Mouse (Mus musculus) cerebellum, adult 18-20 months (tissue): ENCODE measurements at regions not wholly inside any gene's neighbourhood (a gene's known extent, or its start where the extent isn't known, plus 50 kb on each side); places are given as distances from the start of the nearest gene placed in this dataset.

Experiments
- DNase-seq, 2 experiments: peaks; one replicate each; pipeline ENCODE4 v3.0.0; 2021

- no peak for DNase-seq
Observed at GRCm38 (mm10) chr13:72809226-72809625, 180.6 kb downstream of the Irx2 start.

- no peak for DNase-seq
Observed at GRCm38 (mm10) chr13:72810626-72811025, 182.0 kb downstream of the Irx2 start.

DNA sequence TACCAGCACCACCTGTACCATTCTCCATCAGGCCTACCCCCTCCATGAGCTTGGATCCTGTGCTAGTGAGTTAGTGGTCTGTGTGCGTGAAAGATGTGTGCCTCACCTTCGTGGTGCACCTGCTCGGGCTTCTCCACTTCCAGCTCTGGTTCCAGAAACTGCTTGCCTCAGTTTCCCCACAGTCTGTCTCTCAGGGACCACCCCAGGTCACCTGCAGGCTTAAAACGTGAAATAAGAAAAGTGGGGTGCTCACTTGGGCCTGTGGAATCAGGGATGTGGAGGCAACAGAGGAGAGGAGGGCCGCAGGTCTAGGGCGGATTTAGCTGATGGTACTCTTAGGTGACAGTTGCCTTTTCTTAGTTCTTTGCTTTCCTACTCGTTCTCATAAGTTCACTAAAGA lies 186.0 kb downstream of the Irx2 start:
- DNase-seq: no peak

GRCm38 (mm10) chr13:72815236-72815932 lies 186.8 kb downstream of the Irx2 start:
- DNase-seq: no peak

- no peak for DNase-seq
Observed at GRCm38 (mm10) chr13:72815933-72816553, 187.4 kb downstream of the Irx2 start.

DNA sequence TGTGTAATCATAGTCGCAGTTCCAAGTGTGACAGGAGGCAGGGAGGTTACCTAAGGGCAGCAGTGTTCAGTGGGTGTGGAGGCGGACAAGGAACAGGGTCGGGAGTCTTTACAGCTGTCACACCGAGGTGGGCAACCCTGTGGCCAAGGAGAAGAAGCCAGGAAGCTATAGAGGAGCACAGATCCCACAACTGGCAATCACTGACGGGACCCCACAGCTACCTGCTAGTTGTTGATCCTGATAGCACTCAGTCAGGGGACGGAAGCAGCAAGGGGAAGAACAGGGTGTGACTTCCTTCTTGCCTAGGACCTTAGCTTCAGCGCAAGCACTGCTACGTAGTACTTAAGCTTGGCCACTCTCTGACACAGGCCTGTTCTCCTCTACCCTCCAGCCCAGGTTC lies 188.2 kb downstream of the Irx2 start:
- DNase-seq: no peak

- DNase-seq: no peak
Observed at GRCm38 (mm10) chr13:72817521-72817920, 188.9 kb downstream of the Irx2 start.

- DNase-seq: no peak
Observed at GRCm38 (mm10) chr13:72817930-72818329, 189.3 kb downstream of the Irx2 start.

- DNase-seq: no peak
Observed at GRCm38 (mm10) chr13:72826613-72827012, 198.0 kb downstream of the Irx2 start.

GRCm38 (mm10) chr13:72829331-72829730 lies 200.7 kb downstream of the Irx2 start:
- DNase-seq: no peak

DNA sequence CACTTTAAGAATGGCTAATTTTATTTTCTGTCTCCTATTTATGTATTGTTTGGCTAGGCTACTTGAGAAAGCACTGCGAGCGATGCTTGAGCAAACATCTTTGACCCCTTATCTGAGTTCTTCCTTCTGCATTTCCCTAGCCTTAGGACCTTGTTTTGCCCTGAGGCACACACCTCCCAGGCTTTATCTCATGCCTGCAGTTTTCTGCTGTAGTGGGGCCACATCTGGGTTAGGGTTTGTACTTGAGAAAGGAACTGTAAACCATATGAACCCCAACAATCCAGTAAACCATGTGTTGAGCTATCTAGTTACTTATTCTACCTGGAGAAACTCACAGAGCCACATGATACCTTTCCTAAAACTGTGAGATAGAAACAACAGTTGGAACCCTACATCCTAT lies 204.7 kb downstream of the Irx2 start:
- no peak for DNase-seq

- DNase-seq: no peak
Observed at GRCm38 (mm10) chr13:72837016-72837415, 208.4 kb downstream of the Irx2 start.

- DNase-seq: no peak
Observed at GRCm38 (mm10) chr13:72848097-72848496, 219.5 kb downstream of the Irx2 start.

GRCm38 (mm10) chr13:72849841-72850240 lies 221.2 kb downstream of the Irx2 start:
- no peak for DNase-seq

DNA sequence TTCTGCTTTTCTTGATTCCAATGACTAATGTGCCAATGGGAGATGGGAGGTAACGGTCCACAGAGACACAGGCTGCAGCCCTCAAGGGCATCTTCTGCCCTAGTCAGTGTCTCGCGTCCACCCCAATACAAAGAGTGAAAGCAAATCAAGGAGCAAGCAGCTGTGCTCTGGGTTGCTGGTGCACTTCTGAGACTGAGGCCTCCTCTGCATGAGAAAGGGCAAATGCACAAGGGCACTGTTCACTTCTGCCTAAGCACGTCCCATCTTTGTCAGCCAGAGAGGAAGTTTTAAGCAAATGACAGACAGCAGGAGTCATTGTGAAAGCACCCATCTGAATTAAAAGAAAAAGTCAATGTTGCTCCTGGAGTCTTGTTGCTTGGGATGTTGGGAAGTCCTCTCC lies 224.3 kb downstream of the Irx2 start:
- no peak for DNase-seq

DNA sequence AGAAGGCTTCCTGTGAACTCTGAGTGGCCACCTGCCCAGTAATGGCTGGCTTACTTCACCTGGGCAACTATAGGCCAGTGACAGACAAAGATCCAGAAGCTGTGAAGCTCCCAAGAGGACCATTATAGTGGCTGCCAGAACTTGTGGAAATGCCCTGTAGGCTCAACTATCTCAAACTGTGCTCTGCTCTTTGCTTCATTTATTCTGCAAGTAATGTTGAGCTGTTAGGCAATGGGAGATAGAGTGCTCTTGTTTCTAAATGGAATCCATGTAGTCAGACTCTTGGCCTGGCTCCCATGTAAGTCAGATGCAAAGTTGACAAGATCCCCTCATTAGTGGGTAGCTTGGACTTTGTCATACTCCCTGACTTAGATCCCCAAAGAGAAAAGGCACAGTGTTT lies 247.3 kb downstream of the Irx2 start:
- no peak for DNase-seq

DNA sequence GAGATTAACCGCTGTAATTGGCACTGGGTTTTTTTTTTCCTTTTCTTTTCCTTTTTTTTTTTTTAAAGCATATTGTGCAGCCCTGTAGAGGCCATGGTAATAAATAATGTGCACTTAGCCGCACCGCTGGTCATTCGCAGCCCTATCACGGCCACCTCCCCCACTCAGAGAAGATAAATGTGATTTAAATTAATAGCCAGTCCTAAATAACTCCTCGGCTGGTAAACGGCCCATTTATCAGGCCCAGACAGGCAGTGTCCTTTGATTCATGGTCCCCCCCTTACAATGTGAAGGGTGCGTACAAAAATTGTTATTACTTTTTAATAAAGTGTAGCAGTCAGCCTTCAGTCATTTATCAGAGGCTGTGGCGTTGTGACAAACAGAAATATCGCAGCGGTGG lies 266.4 kb downstream of the Irx2 start:
- no peak for DNase-seq

GRCm38 (mm10) chr13:72902576-72902975 lies 274.0 kb downstream of the Irx2 start:
- DNase-seq: no peak

DNA sequence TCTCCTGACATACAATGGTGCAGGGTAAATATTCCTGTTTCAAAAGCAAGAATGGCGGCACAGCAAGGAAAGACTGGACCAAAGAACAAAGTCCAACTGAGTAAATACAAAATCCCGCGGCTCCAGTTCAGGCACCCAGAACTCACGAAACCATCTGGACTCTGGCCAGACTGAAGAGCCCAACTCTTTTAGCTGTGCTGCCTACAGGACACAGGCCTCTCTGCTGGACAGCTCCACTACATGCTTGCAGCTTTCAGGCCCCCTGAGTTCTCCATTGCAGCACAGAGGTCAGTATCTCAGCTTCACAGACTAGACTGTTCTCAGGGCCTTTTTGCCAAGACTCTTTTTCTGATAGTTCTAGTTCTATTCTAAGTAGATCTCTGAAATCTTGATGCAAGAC lies 290.3 kb downstream of the Irx2 start:
- DNase-seq: no peak

DNA sequence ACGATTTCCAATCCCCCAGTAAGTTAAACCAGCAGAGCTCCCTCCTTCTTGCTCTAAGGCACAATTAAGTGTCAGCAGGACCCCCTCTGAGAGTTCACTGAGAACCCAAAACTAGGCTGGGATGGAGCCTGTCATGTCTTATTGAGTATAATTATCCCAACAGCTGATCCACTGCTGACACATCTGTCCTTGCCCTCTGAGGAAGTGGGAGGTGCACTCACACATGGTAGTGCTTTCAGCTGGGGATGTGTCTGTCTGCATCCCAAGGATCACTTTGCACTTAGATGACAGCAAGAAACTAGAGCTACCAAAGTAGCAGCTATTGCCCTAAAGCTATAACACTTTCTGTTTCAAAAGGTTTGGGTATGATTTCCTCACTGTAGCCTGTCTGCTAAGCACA lies 291.7 kb downstream of the Irx2 start:
- no peak for DNase-seq

DNA sequence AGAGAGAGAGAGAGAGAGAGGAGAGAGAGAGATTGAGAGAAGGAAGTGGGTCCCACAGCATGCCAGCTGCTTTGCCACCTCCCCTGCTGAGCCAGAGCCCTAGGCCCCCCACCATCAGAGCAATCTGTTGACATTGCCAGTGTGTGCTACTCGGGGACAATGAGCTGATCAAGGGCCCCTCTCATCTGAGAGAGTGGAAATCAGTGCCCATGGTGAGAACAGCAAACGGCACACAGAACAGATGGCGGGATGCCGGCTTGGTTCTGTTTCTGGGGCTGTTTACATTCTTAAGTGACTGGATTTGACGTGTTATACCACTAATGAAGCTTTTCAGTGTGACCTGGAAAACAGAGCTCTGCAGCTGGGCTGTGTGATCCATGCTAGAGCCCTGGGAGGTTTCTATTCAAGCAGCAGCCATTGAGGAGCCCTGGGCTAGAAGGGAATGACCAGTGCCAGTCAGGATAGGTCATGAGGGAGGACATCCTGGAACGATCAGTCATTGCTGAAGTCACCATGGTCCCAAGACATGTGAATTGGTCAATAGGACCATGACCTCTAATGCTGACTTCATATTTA lies 296.0 kb downstream of the Irx2 start:
- DNase-seq: no peak

GRCm38 (mm10) chr13:72937246-72937645 lies 308.6 kb downstream of the Irx2 start:
- DNase-seq: peak; percentile 16 to 35

DNA sequence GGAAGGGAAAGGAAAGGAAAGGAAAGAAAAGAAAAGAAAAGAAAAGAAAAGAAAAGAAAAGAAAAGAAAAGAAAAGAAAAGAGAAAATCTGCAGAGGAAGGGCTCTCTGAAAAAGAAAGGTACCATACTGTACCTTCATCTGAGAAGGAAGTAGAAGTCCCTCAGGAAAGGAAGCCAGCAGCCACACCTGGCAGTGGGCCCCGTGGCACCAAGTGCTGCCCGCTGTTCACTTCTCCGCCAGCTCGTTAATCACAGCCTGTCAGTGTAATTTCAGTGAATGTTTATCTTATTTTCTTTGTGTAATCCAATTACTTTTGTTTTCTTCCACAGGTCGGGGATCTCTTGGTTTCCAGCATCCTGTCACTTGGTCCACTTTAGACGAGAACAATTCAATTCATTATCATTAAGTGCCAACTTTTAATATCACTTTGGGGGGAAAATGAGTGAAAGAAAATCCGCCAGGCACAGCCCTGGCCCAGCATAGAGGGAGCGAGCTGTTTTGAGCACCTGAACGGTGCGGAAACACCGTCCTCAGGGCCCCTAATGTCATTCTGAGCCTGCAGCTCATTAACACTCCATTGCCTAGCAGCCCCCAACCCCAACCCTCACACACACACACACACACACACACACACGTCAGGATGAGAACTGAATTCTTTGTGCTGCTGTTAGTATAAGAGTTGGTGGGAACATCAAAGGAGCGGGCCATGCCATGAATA lies 309.7 kb downstream of the Irx2 start:
- peak in 1 of 2 experiments; percentile 12 for DNase-seq
